Mouse (Mus musculus): ENCODE results near the gene Sv2c. TPM values are rescaled to one million over a fixed set of nuclear protein-coding genes. Genes with fewer than 3 reads are reported as not detected.

Sv2c gene
- polyA plus RNA-seq, 2 experiments, result 0.02 to 0.18 TPM

DNA sequence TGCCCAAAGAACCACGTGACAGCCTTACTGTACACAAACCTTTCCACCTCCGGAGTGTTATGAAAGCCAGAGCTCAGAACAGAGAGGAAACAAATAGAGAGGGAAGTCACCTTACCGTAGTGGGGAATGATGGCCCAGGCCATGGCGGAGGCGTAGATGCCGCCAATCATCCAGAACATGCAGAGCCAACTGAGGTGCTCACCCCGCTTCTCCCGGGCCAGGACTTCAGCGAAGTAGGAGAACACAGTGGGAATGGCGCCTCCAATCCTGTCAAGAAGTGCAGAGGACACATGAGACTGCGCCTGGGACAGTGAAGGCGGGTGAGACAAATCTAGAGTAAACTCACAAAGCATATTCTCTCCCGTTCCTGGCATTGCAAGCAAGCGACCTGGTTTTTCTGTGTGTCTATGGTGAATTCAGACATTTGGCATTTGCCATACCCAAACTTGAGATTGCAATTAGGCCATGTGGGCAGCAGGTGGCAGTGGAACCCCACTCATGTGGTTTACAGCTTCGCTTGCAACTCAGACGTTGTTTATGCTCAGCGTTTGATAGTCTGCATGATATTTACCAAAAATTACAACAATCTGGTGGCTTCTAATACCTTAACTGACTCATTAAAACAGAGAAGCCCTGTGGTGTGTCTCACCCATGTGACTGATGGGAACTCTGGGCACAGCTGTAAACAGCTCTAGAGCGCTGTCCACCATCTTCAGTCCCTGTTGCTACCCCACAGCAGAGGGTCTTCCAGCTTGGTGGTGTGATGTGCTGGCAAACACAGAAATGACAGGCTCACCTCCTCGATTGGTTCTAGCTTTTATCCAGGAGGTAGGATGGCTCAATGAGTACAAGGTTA, 101.8 kb downstream of the Sv2c start:
- Histone ChIP-seq H3K27me3 (ENCODE audit: control insufficient read depth, insufficient read depth, low read length) (no peaks in the 10 kb centered on the region), H3K9ac (replicated peaks) (no peak overlapping the region), H3K4me2 (ENCODE audit: low read depth) (no peak overlapping the region), H3K4me1 (replicated peaks; ENCODE audit: control insufficient read depth in 2 of 2, insufficient read depth in 2 of 2, low read length in 1 of 2) (no peaks in the 10 kb centered on the region), H3K36me3 (replicated peaks; ENCODE audit: control insufficient read depth, insufficient read depth, low read depth) (no peaks in the 10 kb centered on the region), H3K4me3 (ENCODE audit: insufficient read depth in 1 of 2, low read depth in 2 of 2, low read length in 2 of 2) (no peak overlapping the region), H3K27ac (no peak overlapping the region), H3K9me3 (ENCODE audit: control insufficient read depth, low read length) (no peaks in the 10 kb centered on the region)
- ATAC-seq (ENCODE audit: insufficient read depth) (no peak), DNase-seq (ENCODE audit: low read depth in 3 of 3, low spot score in 3 of 3) (no peak)
- TF ChIP-seq EP300 (IDR thresholded peaks at IDR 0.05; ENCODE audit: low read depth) (no peak), CTCF (IDR thresholded peaks at IDR 0.05; ENCODE audit: low read depth) (peak; percentile 76)
- 42% methylated on average over 19 of the region's 19 CpGs for WGBS (ENCODE audit: insufficient replicate concordance)

DNA sequence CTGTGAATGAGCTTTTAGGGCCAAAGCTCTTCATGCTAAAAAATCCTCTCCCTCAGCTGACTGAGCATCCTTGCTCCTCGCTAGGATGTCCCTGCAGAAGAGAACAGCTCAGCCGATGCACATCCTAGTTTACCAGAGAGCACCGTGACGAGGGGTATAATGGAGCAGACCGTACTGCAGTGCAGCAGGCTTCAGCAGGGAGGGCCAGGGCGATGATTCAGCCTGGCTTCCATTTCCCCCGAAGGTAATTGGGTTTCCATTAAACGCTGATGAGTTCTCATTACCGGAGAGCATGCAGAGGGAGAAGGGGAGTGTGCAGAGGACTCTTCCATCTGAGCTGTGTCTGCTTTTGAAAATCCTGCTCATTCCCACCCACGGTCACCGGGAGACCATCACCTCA, 108.5 kb downstream of the Sv2c start:
- H3K27ac ChIP-seq, result no peak overlapping the region
- no peak overlapping the region for H3K4me3 ChIP-seq (ENCODE audit: insufficient read depth in 1 of 2, low read depth in 2 of 2, low read length in 2 of 2)
- TF ChIP-seq CTCF (IDR thresholded peaks at IDR 0.05; ENCODE audit: low read depth) (no peak), EP300 (IDR thresholded peaks at IDR 0.05; ENCODE audit: low read depth) (no peak)
- no peak for DNase-seq (ENCODE audit: low read depth in 3 of 3, low spot score in 3 of 3)
- no peaks in the 10 kb centered on the region for H3K27me3 ChIP-seq (ENCODE audit: control insufficient read depth, insufficient read depth, low read length)
- no peak for ATAC-seq (ENCODE audit: insufficient read depth)
- no peaks in the 10 kb centered on the region for H3K4me1 ChIP-seq (replicated peaks; ENCODE audit: control insufficient read depth in 2 of 2, insufficient read depth in 2 of 2, low read length in 1 of 2)
- H3K9ac ChIP-seq (replicated peaks), result no peak overlapping the region
- no peak overlapping the region for H3K4me2 ChIP-seq (ENCODE audit: low read depth)
- 66% methylated on average over 11 of the region's 11 CpGs for WGBS (ENCODE audit: insufficient replicate concordance)
- no peaks in the 10 kb centered on the region for H3K36me3 ChIP-seq (replicated peaks; ENCODE audit: control insufficient read depth, insufficient read depth, low read depth)
- no peaks in the 10 kb centered on the region for H3K9me3 ChIP-seq (ENCODE audit: control insufficient read depth, low read length)

- TF ChIP-seq EP300 (IDR thresholded peaks at IDR 0.05; ENCODE audit: low read depth), result no peak
- TF ChIP-seq CTCF (IDR thresholded peaks at IDR 0.05; ENCODE audit: low read depth), result no peak
- 65% methylated on average over 3 of the region's 3 CpGs for WGBS (ENCODE audit: insufficient replicate concordance)
- DNase-seq (ENCODE audit: low read depth in 3 of 3, low spot score in 3 of 3), result no peak
Observed at GRCm38 (mm10) chr13:96015516-96015915, 116.9 kb downstream of the Sv2c start.

GRCm38 (mm10) chr13:96010861-96011511, 121.4 kb downstream of the Sv2c start:
- WGBS (ENCODE audit: insufficient replicate concordance), result 11% methylated on average over 11 of the region's 11 CpGs
- no peak for DNase-seq (ENCODE audit: low read depth in 3 of 3, low spot score in 3 of 3)
- no peak for ATAC-seq (ENCODE audit: insufficient read depth)

More at GRCm38 (mm10) chr13:96015516-96015915, 116.9 kb downstream of the Sv2c start:
- Histone ChIP-seq H3K4me1 (replicated peaks; ENCODE audit: control insufficient read depth in 2 of 2, insufficient read depth in 2 of 2, low read length in 1 of 2) (no peaks in the 10 kb centered on the region; a peak in 1 of 4 replicates), H3K9ac (replicated peaks) (no peak overlapping the region), H3K27ac (no peak overlapping the region), H3K4me2 (ENCODE audit: low read depth) (no peak overlapping the region), H3K4me3 (ENCODE audit: insufficient read depth in 1 of 2, low read depth in 2 of 2, low read length in 2 of 2) (no peak overlapping the region), H3K36me3 (replicated peaks; ENCODE audit: control insufficient read depth, insufficient read depth, low read depth) (no peaks in the 10 kb centered on the region), H3K27me3 (ENCODE audit: control insufficient read depth, insufficient read depth, low read length) (no peaks in the 10 kb centered on the region), H3K9me3 (ENCODE audit: control insufficient read depth, low read length) (no peaks in the 10 kb centered on the region)
- no peak for ATAC-seq (ENCODE audit: insufficient read depth)

DNA sequence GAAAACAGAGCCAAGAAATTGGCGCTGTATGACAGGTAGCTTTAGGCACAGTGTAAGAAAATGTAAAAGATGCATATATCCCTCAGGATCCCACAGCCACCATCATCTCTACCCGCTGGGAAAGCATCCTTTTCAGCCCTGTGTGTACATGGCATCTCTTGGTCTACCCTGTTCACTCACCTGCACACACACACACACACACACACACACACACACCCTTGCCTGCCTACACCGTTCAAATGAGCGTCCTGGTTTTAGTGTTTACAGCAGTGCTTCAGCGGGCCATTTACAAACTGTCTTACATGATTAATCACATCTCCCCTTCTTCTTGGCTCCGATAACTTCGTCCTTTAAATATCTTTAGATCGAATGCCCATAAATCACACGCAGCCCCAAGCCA, 123.4 kb downstream of the Sv2c start:
- Histone ChIP-seq H3K9ac (replicated peaks) (no peak overlapping the region), H3K27ac (no peak overlapping the region), H3K36me3 (replicated peaks; ENCODE audit: control insufficient read depth, insufficient read depth, low read depth) (no peaks in the 10 kb centered on the region), H3K4me1 (replicated peaks; ENCODE audit: control insufficient read depth in 2 of 2, insufficient read depth in 2 of 2, low read length in 1 of 2) (no peaks in the 10 kb centered on the region; a peak in 1 of 4 replicates), H3K9me3 (ENCODE audit: control insufficient read depth, low read length) (no peaks in the 10 kb centered on the region), H3K4me3 (ENCODE audit: insufficient read depth in 1 of 2, low read depth in 2 of 2, low read length in 2 of 2) (no peak overlapping the region), H3K4me2 (ENCODE audit: low read depth) (no peak overlapping the region), H3K27me3 (ENCODE audit: control insufficient read depth, insufficient read depth, low read length) (no peaks in the 10 kb centered on the region)
- ATAC-seq (ENCODE audit: insufficient read depth), result no peak
- TF ChIP-seq EP300 (IDR thresholded peaks at IDR 0.05; ENCODE audit: low read depth), result no peak
- TF ChIP-seq CTCF (IDR thresholded peaks at IDR 0.05; ENCODE audit: low read depth), result no peak
- 65% methylated on average over 9 of the region's 9 CpGs for WGBS (ENCODE audit: insufficient replicate concordance)
- no peak for DNase-seq (ENCODE audit: low read depth in 3 of 3, low spot score in 3 of 3)

More at GRCm38 (mm10) chr13:96010861-96011511, 121.4 kb downstream of the Sv2c start:
- Histone ChIP-seq H3K4me1 (replicated peaks; ENCODE audit: control insufficient read depth in 2 of 2, insufficient read depth in 2 of 2, low read length in 1 of 2) (no peaks in the 10 kb centered on the region; a peak in 1 of 4 replicates), H3K36me3 (replicated peaks; ENCODE audit: control insufficient read depth, insufficient read depth, low read depth) (no peaks in the 10 kb centered on the region), H3K27me3 (ENCODE audit: control insufficient read depth, insufficient read depth, low read length) (no peaks in the 10 kb centered on the region), H3K27ac (no peak overlapping the region), H3K4me2 (ENCODE audit: low read depth) (no peak overlapping the region), H3K4me3 (ENCODE audit: insufficient read depth in 1 of 2, low read depth in 2 of 2, low read length in 2 of 2) (no peak overlapping the region), H3K9ac (replicated peaks) (no peak overlapping the region), H3K9me3 (ENCODE audit: control insufficient read depth, low read length) (no peaks in the 10 kb centered on the region)
- TF ChIP-seq CTCF (IDR thresholded peaks at IDR 0.05; ENCODE audit: low read depth), result no peak
- TF ChIP-seq EP300 (IDR thresholded peaks at IDR 0.05; ENCODE audit: low read depth), result no peak

Data from liver, embryonic 14.5 days (tissue).